Mouse (Mus musculus) liver, embryonic 11.5 days (tissue): ENCODE data around the gene Negr1. TPM values are rescaled to one million over a fixed set of nuclear protein-coding genes. Genes with fewer than 3 reads are reported as not detected.
A peak's percentile ranks its signal among the peaks of the same experiment; 100 is the strongest.

Source experiments
- ATAC-seq: fragments of 200-750 bp; cut with Nextera tagmentation; replicated peaks from 2 replicates; pipeline ENCODE4 v1.8.0; 2017; ENCODE audit warnings: moderate number of reproducible peaks, mild to moderate bottlenecking, moderate TSS enrichment, moderate library complexity; ENCODE audit not compliant: low FRiP score
- DNase-seq: peaks from one replicate; pipeline ENCODE4 v3.0.0-alpha.2; 2017; ENCODE audit warnings: low spot score
- H3K27ac ChIP-seq: fragments of 300-500 bp; sonication (generic); 2 replicates; pipeline ENCODE4 v1.5.1; 2014; ENCODE audit warnings: mild to moderate bottlenecking, low read depth, low read length, control low read depth
- H3K27me3 ChIP-seq: fragments of 300-500 bp; sonication (generic); replicated peaks from 2 replicates; pipeline ENCODE4 v1.6.1; 2014; ENCODE audit warnings: low read length, mixed read lengths; ENCODE audit not compliant: control insufficient read depth, insufficient read depth
- H3K36me3 ChIP-seq: fragments of 300-500 bp; sonication (generic); 2 replicates; pipeline ENCODE4 v1.6.1; 2014; ENCODE audit warnings: mild to moderate bottlenecking, low read length, moderate library complexity, mixed read lengths; ENCODE audit not compliant: control insufficient read depth, insufficient read depth
- H3K4me1 ChIP-seq: fragments of 300-500 bp; sonication (generic); replicated peaks from 2 replicates; pipeline ENCODE4 v1.6.1; 2014; ENCODE audit warnings: low read length, mixed read lengths; ENCODE audit not compliant: control insufficient read depth, insufficient read depth
- H3K4me2 ChIP-seq: fragments of 300-500 bp; sonication (generic); 2 replicates; pipeline ENCODE4 v1.6.1; 2014; ENCODE audit warnings: mild to moderate bottlenecking, control low read depth, moderate library complexity
- H3K4me3 ChIP-seq: fragments of 300-500 bp; sonication (generic); 2 replicates; pipeline ENCODE4 v1.5.1; 2014; ENCODE audit warnings: low read depth, low read length, control low read depth
- H3K9ac ChIP-seq: fragments of 300-500 bp; sonication (generic); 2 replicates; pipeline ENCODE4 v1.6.1; 2014; ENCODE audit warnings: low read depth, low read length, control low read depth
- H3K9me3 ChIP-seq: fragments of 300-500 bp; sonication (generic); 2 replicates; pipeline ENCODE4 v1.6.1; 2016; ENCODE audit warnings: low read length, inconsistent platforms, mixed read lengths; ENCODE audit not compliant: control insufficient read depth
- WGBS: fragments of 180-500 bp; shearing (Covaris S2); extraction: QIAGEN DNeasy Blood & Tissue Kit; methylation state at CpG from one replicate; pipeline ENCODE4 v1.1.7; 2014; 5-methylcytosine and 5-hydroxymethylcytosine counted together
- polyA plus RNA-seq: library from polyadenylated mRNA; unstranded; fragments of >200 nt; fragmentation: Nextera tagmentation; extraction: Ambion mirVana; gene quantifications from 2 replicates; pipeline ENCODE4 v1.2.1, GENCODE M21; 2014

The Negr1 gene
- polyA plus RNA-seq, 1 experiment from 2014 or later, result 1.7 TPM

DNA sequence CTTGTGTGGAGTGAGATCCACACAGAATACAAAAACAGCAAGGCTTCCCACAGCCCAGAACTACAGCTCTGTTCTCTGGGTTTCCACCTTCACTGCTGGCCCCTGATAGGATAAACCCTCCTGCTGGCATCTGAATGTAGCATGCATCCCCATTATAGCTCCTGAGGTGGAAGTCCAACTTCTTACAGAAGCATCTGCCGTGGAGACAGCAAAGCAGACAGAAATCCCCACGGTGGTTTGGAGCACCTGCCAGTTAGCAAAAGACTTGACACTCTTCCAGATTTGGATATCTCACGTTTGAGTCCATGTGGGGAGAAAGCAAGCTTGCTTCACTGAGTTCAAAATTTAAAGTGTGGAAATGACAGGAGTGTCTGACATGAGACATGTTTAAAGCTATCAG lies 290.3 kb downstream of the Negr1 start:
- Histone ChIP-seq H3K36me3 (no peaks in the 10 kb centered on the region), H3K9me3 (no peaks in the 10 kb centered on the region), H3K4me3 (no peak overlapping the region), H3K4me2 (no peak overlapping the region), H3K9ac (no peak overlapping the region), H3K27ac (no peak overlapping the region), H3K27me3 (no peaks in the 10 kb centered on the region), H3K4me1 (no peaks in the 10 kb centered on the region)
- WGBS, result 62% methylated on average over 3 of the region's 3 CpGs
- ATAC-seq (no peak), DNase-seq (no peak)

GRCm38 (mm10) chr3:156870239-156870921 lies 308.8 kb downstream of the Negr1 start:
- no peak overlapping the region for H3K27ac ChIP-seq
- DNase-seq, result no peak
- H3K27me3 ChIP-seq, result no peaks in the 10 kb centered on the region
- H3K4me1 ChIP-seq, result no peaks in the 10 kb centered on the region
- H3K4me2 ChIP-seq, result no peak overlapping the region
- no peaks in the 10 kb centered on the region for H3K9me3 ChIP-seq
- no peak overlapping the region for H3K9ac ChIP-seq
- 64% methylated on average over 3 of the region's 3 CpGs for WGBS
- peak; percentile 49 for ATAC-seq
- H3K4me3 ChIP-seq, result no peak overlapping the region
- no peaks in the 10 kb centered on the region for H3K36me3 ChIP-seq

DNA sequence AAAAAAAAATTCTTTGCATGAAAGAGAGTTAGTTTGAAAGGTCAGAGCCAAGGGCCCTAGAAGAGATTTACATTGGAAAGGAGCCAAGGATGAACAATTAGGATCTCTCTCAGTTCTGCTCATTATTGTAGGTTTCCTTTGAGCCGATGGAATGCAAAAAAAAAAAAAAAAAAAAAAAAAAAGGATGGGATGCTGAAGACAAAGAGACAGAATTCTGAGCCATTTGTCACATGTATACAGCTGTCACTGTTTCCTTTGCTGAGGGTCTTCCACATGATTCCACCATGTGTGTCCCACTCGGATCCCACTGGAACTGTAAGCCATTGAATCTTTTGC lies 309.3 kb downstream of the Negr1 start:
- Histone ChIP-seq H3K36me3 (no peaks in the 10 kb centered on the region), H3K27me3 (no peaks in the 10 kb centered on the region), H3K4me1 (no peaks in the 10 kb centered on the region), H3K4me3 (no peak overlapping the region), H3K9ac (no peak overlapping the region), H3K4me2 (no peak overlapping the region), H3K9me3 (no peaks in the 10 kb centered on the region), H3K27ac (no peak overlapping the region)
- ATAC-seq, result no peak; the same call in 1 of the 2 replicates
- 70% methylated on average over 2 of the region's 2 CpGs for WGBS
- no peak for DNase-seq

DNA sequence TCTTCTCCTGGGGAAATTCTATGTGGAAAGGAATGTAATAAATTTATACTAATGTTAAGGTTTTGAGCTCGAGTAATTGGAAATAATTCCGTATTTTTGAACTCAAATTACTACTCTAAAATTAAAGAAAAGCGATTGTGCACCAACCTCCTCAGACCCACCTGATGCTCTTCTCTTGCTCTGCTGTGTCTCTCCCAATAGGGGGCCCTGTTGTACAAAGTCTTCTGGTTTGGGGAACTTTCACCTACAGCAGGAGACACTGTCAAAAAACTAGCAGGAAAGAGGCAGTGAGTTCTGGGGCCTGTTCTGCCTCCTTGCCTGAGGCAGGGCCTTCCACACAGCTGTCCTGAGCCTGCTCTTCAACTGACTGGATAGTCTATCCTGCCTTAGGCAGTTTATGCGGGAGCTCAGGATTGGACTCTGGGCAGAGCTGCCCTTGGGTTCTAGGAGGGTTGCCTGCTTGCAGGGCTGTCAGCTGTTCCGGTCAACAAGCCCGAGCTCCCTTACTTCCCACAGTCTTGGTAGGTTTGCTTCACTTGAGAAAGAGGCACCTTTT lies 310.1 kb downstream of the Negr1 start:
- Histone ChIP-seq H3K9ac (no peak overlapping the region), H3K27me3 (no peaks in the 10 kb centered on the region), H3K9me3 (no peaks in the 10 kb centered on the region), H3K4me1 (no peaks in the 10 kb centered on the region), H3K27ac (no peak overlapping the region), H3K4me3 (no peak overlapping the region), H3K36me3 (no peaks in the 10 kb centered on the region), H3K4me2 (no peak overlapping the region)
- 71% methylated on average over 6 of the region's 6 CpGs for WGBS
- ATAC-seq (no peak), DNase-seq (no peak)

DNA sequence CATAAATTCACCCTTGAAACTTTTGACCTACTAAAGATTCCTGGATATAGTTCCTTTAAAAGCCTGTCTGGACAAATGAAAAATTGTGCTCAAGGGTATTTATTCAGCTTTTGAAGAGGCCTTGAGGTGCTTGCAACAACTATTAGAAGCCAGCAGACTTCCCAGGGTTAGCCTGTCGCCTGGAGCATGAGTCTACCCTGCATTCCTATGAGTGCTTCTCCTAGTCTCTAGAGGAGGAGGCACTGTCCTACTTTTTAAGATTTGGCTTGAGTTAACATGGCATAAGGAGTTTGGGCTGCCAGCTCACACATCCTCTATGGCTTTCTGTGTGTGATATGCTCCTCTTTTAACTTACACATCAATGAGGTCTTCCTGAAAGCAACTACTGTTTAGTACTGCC lies 315.0 kb downstream of the Negr1 start:
- ATAC-seq (no peak), DNase-seq (no peak)
- Histone ChIP-seq H3K4me3 (no peak overlapping the region), H3K27me3 (no peaks in the 10 kb centered on the region), H3K27ac (no peak overlapping the region), H3K4me2 (no peak overlapping the region), H3K9ac (no peak overlapping the region), H3K4me1 (no peaks in the 10 kb centered on the region), H3K9me3 (no peaks in the 10 kb centered on the region), H3K36me3 (no peaks in the 10 kb centered on the region)
- WGBS, result 57% methylated on average over 1 of the region's 1 CpGs

DNA sequence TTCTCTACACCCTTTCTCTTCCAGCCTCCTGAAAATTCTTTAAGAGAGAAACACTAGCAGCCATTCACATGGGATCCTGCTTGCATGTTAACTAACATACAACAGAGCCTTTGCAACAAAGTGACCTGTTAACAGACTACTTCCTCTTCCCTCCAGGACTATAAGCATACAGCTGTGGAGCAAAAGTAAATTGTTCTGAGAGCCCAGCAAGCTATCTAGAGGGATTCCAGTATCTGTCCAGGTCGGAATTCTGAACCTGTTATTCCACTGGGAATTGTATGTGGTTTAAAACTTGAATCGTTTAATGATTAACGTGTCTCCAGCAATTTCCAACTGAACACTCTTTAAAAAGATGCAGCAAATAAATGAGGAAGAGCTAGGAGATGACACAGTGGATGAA lies 320.5 kb downstream of the Negr1 start:
- Histone ChIP-seq H3K4me1 (no peaks in the 10 kb centered on the region), H3K9ac (no peak overlapping the region), H3K9me3 (no peaks in the 10 kb centered on the region), H3K36me3 (no peaks in the 10 kb centered on the region), H3K4me3 (no peak overlapping the region), H3K4me2 (no peak overlapping the region), H3K27me3 (no peaks in the 10 kb centered on the region), H3K27ac (no peak overlapping the region)
- WGBS, result 72% methylated on average over 3 of the region's 3 CpGs
- no peak for ATAC-seq
- DNase-seq, result no peak

DNA sequence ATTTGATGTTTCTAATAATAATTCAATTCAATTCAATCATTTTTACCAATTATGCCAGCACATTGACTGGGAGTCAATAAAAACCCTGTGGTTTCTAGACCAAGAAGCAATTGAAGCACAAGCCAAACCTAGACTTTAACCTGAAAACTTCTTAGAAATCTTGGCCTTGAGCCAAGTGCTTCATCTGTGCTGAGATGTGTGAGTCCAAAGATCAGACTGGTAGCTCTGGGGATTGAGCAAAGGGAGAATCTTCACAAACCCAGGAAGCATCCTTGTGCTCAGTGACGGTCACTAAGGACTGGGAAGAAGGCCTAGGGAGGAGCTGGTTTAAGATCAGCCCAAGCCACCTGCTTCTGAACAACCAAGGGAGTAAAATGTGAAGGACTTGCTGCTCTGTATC lies 322.3 kb downstream of the Negr1 start:
- no peak overlapping the region for H3K4me3 ChIP-seq
- H3K4me1 ChIP-seq, result no peaks in the 10 kb centered on the region
- H3K27ac ChIP-seq, result no peak overlapping the region
- no peaks in the 10 kb centered on the region for H3K36me3 ChIP-seq
- no peaks in the 10 kb centered on the region for H3K27me3 ChIP-seq
- no peak overlapping the region for H3K9ac ChIP-seq
- ATAC-seq (no peak), DNase-seq (no peak)
- WGBS, result 83% methylated on average over 1 of the region's 1 CpGs
- no peaks in the 10 kb centered on the region for H3K9me3 ChIP-seq
- no peak overlapping the region for H3K4me2 ChIP-seq

GRCm38 (mm10) chr3:156885689-156886088 lies 324.1 kb downstream of the Negr1 start:
- Histone ChIP-seq H3K4me2 (no peak overlapping the region), H3K4me1 (no peaks in the 10 kb centered on the region), H3K27ac (no peak overlapping the region), H3K9me3 (no peaks in the 10 kb centered on the region), H3K36me3 (no peaks in the 10 kb centered on the region), H3K27me3 (no peaks in the 10 kb centered on the region), H3K9ac (no peak overlapping the region), H3K4me3 (no peak overlapping the region)
- WGBS, result 78% methylated on average over 1 of the region's 1 CpGs
- DNase-seq, result no peak
- no peak for ATAC-seq

- Histone ChIP-seq H3K9ac (no peak overlapping the region), H3K4me1 (no peaks in the 10 kb centered on the region), H3K27me3 (no peaks in the 10 kb centered on the region), H3K36me3 (no peaks in the 10 kb centered on the region), H3K9me3 (no peaks in the 10 kb centered on the region), H3K4me3 (no peak overlapping the region), H3K4me2 (no peak overlapping the region), H3K27ac (no peak overlapping the region)
- WGBS, result 87% methylated on average over 3 of the region's 3 CpGs
- ATAC-seq, result no peak
- no peak for DNase-seq
These were observed 325.3 kb downstream of the Negr1 start for GRCm38 (mm10) chr3:156886915-156887314.
